Mouse (Mus musculus) naive thymus-derived CD4-positive, alpha-beta T cell, adult 2 months (primary cell): ENCODE measurements around the gene Fkbp11.

ENCODE experiments used
- DNase-seq: peaks from one replicate; pipeline ENCODE4 v3.0.0-alpha.2; 2011; ENCODE audit warnings: low read depth

The Fkbp11 gene

GRCm38 (mm10) chr15:98740219-98740618, 12.2 kb upstream of the Fkbp11 start:
- DNase-seq = no peak

DNA sequence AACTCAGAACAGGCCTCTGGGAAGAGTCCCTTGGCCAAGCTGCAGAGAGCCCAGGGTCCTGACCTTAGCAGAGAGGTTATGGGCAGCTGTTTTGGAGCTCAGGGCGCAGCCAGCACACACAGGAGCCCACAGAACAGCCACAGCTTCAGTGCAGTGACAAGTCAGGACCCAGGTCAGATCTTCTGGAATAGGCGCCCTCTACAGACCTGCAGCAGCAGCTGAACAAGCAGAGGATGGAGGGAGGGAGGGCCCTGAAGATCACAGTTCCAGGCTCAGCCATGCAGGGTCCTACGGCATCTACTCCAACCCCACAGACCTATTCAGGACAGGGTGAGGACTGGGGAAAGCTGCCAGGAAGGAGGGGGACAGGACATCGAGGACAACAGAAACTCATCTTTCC, 10.8 kb upstream of the Fkbp11 start:
- no peak for DNase-seq

DNA sequence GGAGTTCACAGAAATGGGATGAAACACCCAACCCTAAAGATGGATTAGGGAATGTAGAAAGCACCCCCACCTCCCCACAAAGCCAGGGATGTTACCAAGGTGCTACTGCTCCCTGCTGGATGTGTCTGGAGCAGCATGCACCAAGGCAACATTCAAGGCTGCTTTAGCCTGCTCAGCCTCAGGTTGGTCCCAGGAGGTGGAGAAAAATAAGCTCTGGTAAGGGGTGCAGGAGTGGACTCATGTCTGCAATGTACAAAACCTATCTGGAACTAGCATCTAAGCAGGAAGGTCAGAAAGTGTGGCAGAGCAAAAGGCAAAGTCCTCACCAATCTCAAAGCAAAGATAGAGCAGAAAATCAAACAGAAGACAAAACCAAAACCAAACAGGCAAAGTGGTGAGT, 9.9 kb upstream of the Fkbp11 start:
- DNase-seq = no peak

- DNase-seq = no peak
These were observed 8.5 kb upstream of the Fkbp11 start for GRCm38 (mm10) chr15:98736521-98736920.

DNA sequence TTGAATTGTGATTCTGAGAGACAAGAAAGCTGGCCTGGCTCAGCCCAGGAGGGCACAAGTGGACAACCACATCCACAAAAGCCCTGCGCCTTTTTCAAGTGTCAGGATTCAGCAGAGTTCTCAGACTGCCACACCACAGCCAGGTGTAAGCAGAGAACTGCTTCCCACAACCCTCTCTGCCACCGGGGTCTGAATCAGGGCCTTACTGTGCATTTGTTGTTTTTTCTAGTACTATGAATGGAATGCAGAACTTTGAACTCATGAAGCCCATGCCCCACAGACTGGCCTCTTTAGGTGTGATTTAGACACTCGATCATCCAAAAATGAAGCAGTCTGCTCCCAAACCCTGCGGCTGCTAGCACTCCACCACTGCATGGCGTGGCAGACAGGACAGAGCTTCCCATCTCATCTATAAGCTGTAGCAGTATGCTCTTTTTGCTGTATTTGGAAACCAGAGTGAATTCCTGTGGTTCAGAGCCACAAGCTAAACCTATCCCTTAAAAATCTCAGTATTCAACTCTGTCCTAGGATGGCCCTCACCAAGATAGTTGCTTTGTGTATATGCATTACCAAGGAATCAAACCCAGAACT, 6.1 kb upstream of the Fkbp11 start:
- DNase-seq = no peak

GRCm38 (mm10) chr15:98733370-98733769, 5.4 kb upstream of the Fkbp11 start:
- DNase-seq = no peak

- no peak for DNase-seq
These were observed 4.1 kb upstream of the Fkbp11 start for GRCm38 (mm10) chr15:98732006-98732531.

GRCm38 (mm10) chr15:98730790-98731189, 2.8 kb upstream of the Fkbp11 start:
- peak; percentile 49 for DNase-seq

GRCm38 (mm10) chr15:98729791-98730545, 2.0 kb upstream of the Fkbp11 start:
- peak; percentile 46 for DNase-seq

- DNase-seq = no peak
These were observed 368 bp upstream of the Fkbp11 start for GRCm38 (mm10) chr15:98728366-98728765.

GRCm38 (mm10) chr15:98726746-98727145, 1.3 kb downstream of the Fkbp11 start:
- no peak for DNase-seq

DNA sequence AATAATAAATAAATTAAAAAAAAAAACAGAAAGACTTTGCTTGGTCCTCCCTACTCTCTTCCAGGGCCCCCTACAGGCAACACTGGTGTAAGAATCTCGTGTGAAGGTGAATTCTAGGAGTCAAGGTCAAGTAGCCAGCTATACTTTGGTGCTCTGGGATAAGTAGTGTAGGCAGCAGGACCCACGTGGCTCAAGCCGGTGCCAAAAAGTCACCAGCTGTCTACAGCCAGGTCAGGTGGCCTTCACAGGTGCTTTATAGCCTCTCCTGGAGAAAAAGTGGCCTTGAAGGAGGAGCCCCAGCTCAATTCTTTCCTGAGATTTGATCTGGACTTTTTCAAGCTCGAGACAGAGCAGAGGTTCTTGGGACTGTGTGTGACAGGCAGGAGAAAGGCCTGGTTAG, 1.9 kb downstream of the Fkbp11 start:
- no peak for DNase-seq

DNA sequence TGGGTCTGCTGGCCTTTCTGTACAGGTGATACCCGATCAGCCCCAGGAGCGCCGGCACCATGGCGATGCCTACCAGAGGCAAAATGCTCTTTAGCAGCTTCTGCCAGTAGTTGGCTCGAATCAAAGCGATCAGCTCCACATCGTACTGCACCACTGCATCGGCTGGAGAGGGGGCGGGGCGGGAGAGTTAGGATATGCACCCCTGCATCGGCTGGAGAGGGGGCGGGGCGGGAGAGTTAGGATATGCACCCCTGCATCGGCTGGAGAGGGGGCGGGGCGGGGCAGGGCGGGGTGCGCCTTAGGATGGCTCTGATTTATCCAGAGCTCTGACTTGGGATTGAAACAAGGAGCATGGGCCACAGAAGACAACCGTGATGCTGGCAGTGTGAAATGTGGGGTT, 3.6 kb downstream of the Fkbp11 start:
- DNase-seq = no peak

DNA sequence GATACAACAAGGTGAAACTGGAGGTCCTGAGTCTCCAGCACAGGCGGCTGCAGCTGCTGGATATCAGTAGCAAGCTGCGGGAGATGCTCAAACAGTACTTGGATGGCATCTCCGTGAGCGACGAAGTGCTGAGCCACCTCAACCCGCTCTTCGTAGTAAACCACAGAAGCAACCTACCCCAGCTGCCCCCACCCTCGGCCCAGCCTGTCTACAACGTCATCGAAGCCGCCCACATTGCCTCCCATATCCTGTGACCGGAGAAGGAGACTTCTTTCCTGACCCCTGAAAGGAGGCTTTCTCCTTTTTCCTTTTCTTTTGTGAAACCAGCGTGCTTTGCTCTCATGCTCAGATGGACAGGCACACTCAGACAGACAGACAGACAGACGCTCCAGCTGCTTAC, 5.1 kb downstream of the Fkbp11 start:
- peak; percentile 46 for DNase-seq

DNA sequence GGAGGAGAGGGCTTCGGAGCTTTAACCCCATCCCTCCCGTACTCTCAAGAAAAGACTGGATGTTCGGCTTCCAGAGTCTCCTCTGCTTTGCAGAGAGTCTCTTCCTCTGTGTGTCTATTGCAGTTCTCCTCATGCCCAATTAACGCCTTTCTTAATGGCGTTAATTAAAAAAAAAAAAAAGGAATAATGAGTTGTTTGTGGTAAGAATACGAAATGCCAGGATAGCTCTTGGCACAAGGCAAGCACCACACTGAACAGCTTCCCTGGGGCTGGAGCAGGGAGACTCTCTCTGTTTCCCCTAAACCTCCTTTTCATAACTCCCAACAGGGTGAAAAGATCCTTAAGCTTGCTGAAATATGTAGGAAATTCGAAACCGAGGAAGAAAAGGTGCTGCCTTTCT, 5.8 kb downstream of the Fkbp11 start:
- DNase-seq = no peak

- no peak for DNase-seq
These were observed 10.7 kb downstream of the Fkbp11 start for GRCm38 (mm10) chr15:98717301-98717700.

DNA sequence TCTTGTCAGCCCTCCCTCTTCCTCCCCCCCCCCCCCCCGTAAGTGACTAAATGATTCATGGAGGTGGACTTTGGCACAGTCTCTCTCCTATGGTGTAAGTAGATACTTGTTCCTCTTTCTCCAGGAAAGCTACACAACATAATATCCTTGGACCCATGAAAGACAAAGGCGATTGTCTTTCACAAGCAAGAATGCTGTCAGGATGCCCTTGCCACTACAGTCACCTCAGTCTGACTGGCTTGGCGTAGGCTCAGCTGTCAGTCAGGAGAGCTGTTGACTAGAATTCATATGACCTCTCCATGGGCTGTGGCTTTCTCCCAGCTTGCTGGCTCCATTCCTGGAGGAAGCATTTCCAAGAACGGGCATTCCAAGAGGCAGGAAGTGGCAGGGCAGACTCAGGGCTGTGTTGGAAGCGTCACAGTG, 13.8 kb downstream of the Fkbp11 start:
- DNase-seq = no peak

GRCm38 (mm10) chr15:98710442-98710841, 17.6 kb downstream of the Fkbp11 start:
- DNase-seq = peak; percentile 83

- peak; percentile 81 for DNase-seq
These were observed 20.1 kb downstream of the Fkbp11 start, which contains the start of gene Ccdc65 for GRCm38 (mm10) chr15:98707766-98708372. TSS of gene Ccdc65 (plus strand) at chr15:98708207.

- no peak for DNase-seq
These were observed 23.7 kb downstream of the Fkbp11 start for GRCm38 (mm10) chr15:98704312-98704711.

GRCm38 (mm10) chr15:98699190-98700105, 28.6 kb downstream of the Fkbp11 start:
- DNase-seq = peak; percentile 88

GRCm38 (mm10) chr15:98696216-98696615, 31.8 kb downstream of the Fkbp11 start:
- DNase-seq = no peak
